Mouse (Mus musculus) midbrain, embryonic 10.5 days (tissue): ENCODE measurements around the gene Mrpl38. TPM values are rescaled to one million over a fixed set of nuclear protein-coding genes. Genes with fewer than 3 reads are reported as not detected.

Experiments
- DNase-seq: peaks from one replicate; pipeline ENCODE4 v3.0.0-alpha.2; 2017; ENCODE audit warnings: low spot score
- H3K27ac ChIP-seq: fragments of 300-500 bp; sonication (generic); replicated peaks from 2 replicates; pipeline ENCODE4 v1.5.1; 2016; ENCODE audit warnings: mild to moderate bottlenecking
- H3K27me3 ChIP-seq: fragments of 300-500 bp; sonication (generic); 2 replicates; pipeline ENCODE4 v1.6.1; 2016; ENCODE audit warnings: low read depth, mild to moderate bottlenecking; ENCODE audit not compliant: poor library complexity, severe bottlenecking
- H3K36me3 ChIP-seq: fragments of 300-500 bp; sonication (generic); 2 replicates; pipeline ENCODE4 v1.6.1; 2016; ENCODE audit warnings: mild to moderate bottlenecking, moderate library complexity
- H3K4me1 ChIP-seq: fragments of 300-500 bp; sonication (generic); 2 replicates; pipeline ENCODE4 v1.6.1; 2016
- H3K4me3 ChIP-seq: fragments of 300-500 bp; sonication (generic); 2 replicates; pipeline ENCODE4 v1.5.1; 2016; ENCODE audit warnings: mild to moderate bottlenecking, moderate library complexity
- H3K9me3 ChIP-seq: fragments of 300-500 bp; sonication (generic); replicated peaks from 2 replicates; pipeline ENCODE4 v1.6.1; 2016; ENCODE audit warnings: mild to moderate bottlenecking
- WGBS: fragments of 180-500 bp; shearing (Covaris S2); methylation state at CpG from one replicate; pipeline ENCODE4 v1.1.7; 2016; 5-methylcytosine and 5-hydroxymethylcytosine counted together
- polyA plus RNA-seq: library from polyadenylated mRNA; unstranded; fragments of >200 nt; fragmentation: Nextera tagmentation; extraction: Ambion mirVana; gene quantifications from 2 replicates; pipeline ENCODE4 v1.2.1, GENCODE M21; 2016

Gene Mrpl38
- polyA plus RNA-seq, 1 experiment from 2014 or later: 113 TPM

DNA sequence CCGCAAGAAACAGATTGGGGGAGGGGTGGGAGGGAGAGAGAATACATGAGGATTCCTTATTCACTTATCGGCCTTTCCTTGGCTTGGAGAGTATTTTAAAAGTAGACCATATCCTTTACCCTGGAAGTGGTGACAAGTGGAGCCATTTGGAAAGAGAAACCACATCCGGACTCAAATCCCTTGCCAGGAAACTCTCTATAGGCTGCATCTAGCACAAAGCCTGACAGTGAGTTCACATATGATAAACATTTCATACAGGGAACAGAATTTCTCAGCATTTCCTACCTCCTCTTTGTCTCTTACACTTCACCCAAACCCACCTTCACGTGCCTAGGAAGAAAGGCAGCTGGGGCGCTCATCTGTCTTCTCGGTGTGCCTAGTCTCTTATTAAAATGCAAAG is 28.6 kb upstream of the Mrpl38 start:
- Histone ChIP-seq H3K27me3 (peaks cover 4% of the 10 kb centered on the region; the same call in 1 of the 2 replicates), H3K4me1 (peaks cover 34% of the 10 kb centered on the region), H3K36me3 (peaks cover 49% of the 10 kb centered on the region), H3K9me3 (no peaks in the 10 kb centered on the region), H3K27ac (peak overlapping the region; percentile 91), H3K4me3 (peak overlapping the region; percentile 79)
- no peak for DNase-seq
- 19% methylated on average over 6 of the region's 6 CpGs for WGBS

DNA sequence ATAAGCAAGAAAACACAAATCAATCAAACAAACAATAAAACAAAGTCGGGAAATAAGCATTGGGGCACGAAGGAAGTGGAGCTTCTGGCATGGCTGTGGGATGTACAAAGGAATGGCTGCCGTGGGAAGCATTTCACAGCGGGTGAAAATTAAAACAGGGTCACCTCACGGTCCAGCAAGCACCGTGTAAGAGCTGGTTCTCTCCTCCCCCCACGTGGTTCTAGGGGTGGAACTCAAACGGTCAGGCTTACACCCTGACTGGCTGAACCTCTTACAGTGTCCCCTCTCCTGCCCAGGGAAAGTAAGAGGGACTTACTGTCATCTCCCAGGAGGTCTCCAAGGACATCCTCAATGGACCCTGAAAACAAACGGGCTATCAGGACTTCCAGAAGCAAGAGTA is 24.3 kb upstream of the Mrpl38 start:
- peak overlapping the region; percentile 52; the same call in 1 of the 2 replicates for H3K27ac ChIP-seq
- WGBS: 38% methylated on average over 9 of the region's 9 CpGs

DNA sequence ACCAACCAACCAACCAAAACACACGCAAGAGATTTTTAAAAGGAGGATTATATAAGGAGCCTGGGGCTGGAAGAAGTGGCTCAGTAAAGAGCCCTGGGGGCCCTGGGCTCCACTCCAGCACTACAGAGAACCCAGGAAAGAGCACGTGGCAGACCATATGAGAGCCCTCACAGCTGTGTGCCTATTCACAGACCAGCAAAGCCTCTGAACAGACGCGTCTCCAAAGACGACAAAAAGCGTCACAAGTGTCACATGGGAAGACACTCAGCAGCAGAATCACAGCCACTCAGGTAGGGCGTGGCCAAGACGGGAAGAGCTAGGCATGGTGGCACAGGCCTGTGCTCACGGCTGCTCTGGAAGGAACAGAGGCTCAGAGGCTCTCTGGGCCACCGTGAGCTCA is 23.5 kb upstream of the Mrpl38 start:
- H3K27ac ChIP-seq: 0 out of 2 replicates have a peak overlapping the region, but pooled peaks have one; percentile 52
- WGBS: 82% methylated on average over 10 of the region's 10 CpGs
- no peaks in the 10 kb centered on the region for H3K27me3 ChIP-seq
- H3K4me1 ChIP-seq: peaks cover 27% of the 10 kb centered on the region
- peaks cover 87% of the 10 kb centered on the region for H3K36me3 ChIP-seq
- H3K9me3 ChIP-seq: no peaks in the 10 kb centered on the region
- no peak overlapping the region for H3K4me3 ChIP-seq
- DNase-seq: no peak

More for the DNA sequence above, 24.3 kb upstream of the Mrpl38 start:
- Histone ChIP-seq H3K36me3 (peaks cover 78% of the 10 kb centered on the region), H3K4me3 (0 out of 2 replicates have a peak overlapping the region, but pooled peaks have one; percentile 11), H3K4me1 (peaks cover 30% of the 10 kb centered on the region), H3K27me3 (no peaks in the 10 kb centered on the region), H3K9me3 (no peaks in the 10 kb centered on the region)
- DNase-seq: no peak

DNA sequence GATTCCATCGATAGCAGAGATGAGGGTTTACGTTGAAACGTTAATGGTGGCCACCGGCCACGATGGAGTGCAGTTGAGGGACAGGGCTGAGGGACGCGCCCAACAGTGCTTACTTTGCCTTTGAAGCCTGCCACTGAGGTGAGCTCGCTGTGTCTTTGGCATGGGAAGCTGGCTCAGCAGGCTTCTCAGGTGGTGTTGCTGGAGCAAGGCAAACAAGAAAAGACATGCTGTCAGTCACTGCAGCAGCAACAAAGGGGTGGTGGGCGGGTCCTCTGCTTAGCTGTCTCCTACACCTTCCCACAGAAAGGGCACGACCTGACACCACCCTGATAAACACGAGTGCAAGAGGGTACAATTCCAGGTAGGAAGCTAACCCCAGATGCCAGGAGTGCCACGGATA is 22.6 kb upstream of the Mrpl38 start:
- DNase-seq: no peak
- peaks cover 91% of the 10 kb centered on the region for H3K36me3 ChIP-seq
- no peak overlapping the region for H3K4me3 ChIP-seq
- no peaks in the 10 kb centered on the region for H3K9me3 ChIP-seq
- no peaks in the 10 kb centered on the region for H3K27me3 ChIP-seq
- 74% methylated on average over 12 of the region's 12 CpGs for WGBS
- peaks cover 19% of the 10 kb centered on the region for H3K4me1 ChIP-seq
- no peak overlapping the region for H3K27ac ChIP-seq

DNA sequence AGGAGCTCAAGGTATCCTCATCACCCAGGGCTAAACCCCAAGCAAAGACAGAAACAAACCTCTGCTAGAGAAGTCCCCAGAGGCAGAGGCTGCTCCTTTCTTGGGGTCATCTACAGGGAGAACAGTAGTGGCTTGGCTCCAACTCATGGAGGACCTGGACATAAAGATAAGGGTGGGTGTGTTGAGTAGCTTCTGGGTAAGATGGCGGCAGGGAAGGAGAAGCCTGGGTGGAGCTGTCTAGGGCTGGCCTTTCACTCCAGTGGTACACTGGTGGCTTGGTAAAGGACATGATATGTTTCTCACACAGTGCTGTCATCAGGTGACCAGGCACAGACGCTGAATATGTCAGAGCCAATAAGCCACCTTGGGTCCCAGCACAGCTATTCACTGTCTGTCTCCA is 12.3 kb upstream of the Mrpl38 start:
- no peaks in the 10 kb centered on the region for H3K9me3 ChIP-seq
- peaks cover 100% of the 10 kb centered on the region for H3K36me3 ChIP-seq
- H3K27me3 ChIP-seq: no peaks in the 10 kb centered on the region
- H3K4me1 ChIP-seq: peaks cover 7% of the 10 kb centered on the region; the same call in 1 of the 2 replicates
- DNase-seq: no peak
- no peak overlapping the region; the same call in 1 of the 2 replicates for H3K27ac ChIP-seq
- no peak overlapping the region for H3K4me3 ChIP-seq
- WGBS: 82% methylated on average over 2 of the region's 2 CpGs

DNA sequence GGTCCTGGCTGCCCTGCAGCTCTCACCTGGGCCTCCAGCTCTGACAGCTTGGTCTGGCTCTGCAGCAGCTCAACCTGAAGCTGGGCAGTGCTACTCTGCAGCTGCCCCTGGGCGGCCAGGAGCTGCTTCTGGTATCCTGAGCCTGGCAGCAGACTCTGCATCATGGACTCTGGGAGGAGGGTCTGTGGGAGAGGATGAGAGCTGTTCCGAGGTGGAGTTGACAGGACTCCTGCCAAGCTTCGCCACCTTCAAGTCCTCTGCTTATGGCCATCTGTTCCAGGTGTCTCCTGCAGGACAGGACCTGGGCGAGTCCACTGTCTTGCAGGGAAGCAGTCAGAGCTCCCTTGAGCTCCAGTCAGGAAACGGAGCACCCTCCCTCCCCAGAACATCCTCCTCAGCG is 10.7 kb upstream of the Mrpl38 start:
- DNase-seq: no peak
- Histone ChIP-seq H3K4me3 (no peak overlapping the region), H3K27me3 (no peaks in the 10 kb centered on the region), H3K36me3 (peaks cover 100% of the 10 kb centered on the region), H3K27ac (no peak overlapping the region; the same call in 1 of the 2 replicates), H3K4me1 (peaks cover 7% of the 10 kb centered on the region; the same call in 1 of the 2 replicates), H3K9me3 (no peaks in the 10 kb centered on the region)
- WGBS: 78% methylated on average over 6 of the region's 6 CpGs

DNA sequence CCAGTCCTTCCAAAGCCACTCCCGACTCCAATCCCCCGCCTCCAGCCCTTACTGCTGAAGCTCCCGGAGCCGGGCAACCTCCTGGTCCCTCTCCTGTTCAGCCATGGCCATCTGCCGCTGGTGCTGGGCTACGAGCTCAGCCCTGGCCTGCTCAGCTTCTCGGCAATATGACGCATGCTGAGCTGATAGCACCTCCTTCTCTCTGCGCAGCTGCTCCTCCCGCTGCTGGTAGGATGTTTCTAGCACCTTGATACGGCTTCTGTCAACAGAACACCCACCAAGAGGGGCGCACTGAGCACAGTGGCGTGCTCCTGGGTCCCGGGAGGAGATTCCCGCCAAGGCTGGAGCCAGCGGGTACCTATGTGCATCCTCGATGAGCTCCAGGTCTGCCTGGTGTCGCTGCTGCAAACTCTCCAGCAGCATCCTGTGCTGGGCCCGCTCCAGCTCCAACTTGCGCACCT is 10.1 kb upstream of the Mrpl38 start:
- peaks cover 100% of the 10 kb centered on the region for H3K36me3 ChIP-seq

DNA sequence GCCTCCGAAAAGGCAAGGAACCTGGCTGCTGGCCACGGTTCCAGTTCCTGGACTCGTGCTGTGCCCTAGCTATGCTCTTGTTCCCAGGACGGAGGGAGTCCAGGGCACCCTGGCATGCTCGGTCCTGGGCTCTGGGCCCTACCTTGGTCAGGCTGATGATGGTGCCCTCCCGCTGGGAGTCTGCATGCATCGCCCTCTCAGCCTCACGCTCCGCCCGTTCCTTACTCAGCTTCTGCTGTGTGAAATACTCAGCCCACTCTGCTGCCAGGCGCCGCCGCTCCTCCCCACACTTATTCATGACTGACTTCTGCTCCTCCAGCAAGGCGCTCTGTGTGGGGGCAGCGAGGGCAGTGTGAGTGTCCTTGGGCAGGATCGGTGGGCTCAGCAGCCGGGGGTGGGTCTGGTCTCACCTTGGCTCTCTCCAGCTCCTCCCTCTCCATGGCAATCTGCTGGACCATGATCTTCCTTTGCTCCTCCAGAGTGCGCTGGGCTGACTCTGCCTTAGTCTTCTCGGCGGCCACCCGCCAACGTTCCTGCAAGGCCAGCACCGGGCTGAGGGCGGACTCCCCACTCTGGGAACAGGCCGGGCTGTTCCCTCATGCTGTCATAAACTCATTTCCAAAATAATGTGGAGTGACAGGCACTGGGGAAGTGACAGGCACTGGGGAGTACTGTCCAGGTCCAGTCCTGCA is 7.8 kb upstream of the Mrpl38 start:
- no peak overlapping the region for H3K4me3 ChIP-seq
- no peak overlapping the region for H3K27ac ChIP-seq
- H3K27me3 ChIP-seq: no peaks in the 10 kb centered on the region
- H3K36me3 ChIP-seq: peaks cover 100% of the 10 kb centered on the region
- no peaks in the 10 kb centered on the region for H3K9me3 ChIP-seq
- 77% methylated on average over 25 of the region's 25 CpGs for WGBS
- no peak for DNase-seq
- peaks cover 7% of the 10 kb centered on the region; the same call in 1 of the 2 replicates for H3K4me1 ChIP-seq

More for the DNA sequence above, 10.1 kb upstream of the Mrpl38 start:
- H3K4me3 ChIP-seq: no peak overlapping the region
- peaks cover 7% of the 10 kb centered on the region; the same call in 1 of the 2 replicates for H3K4me1 ChIP-seq
- no peak for DNase-seq
- H3K9me3 ChIP-seq: no peaks in the 10 kb centered on the region
- no peaks in the 10 kb centered on the region for H3K27me3 ChIP-seq
- 68% methylated on average over 20 of the region's 20 CpGs for WGBS
- peak overlapping the region; percentile 13; the same call in 1 of the 2 replicates for H3K27ac ChIP-seq

DNA sequence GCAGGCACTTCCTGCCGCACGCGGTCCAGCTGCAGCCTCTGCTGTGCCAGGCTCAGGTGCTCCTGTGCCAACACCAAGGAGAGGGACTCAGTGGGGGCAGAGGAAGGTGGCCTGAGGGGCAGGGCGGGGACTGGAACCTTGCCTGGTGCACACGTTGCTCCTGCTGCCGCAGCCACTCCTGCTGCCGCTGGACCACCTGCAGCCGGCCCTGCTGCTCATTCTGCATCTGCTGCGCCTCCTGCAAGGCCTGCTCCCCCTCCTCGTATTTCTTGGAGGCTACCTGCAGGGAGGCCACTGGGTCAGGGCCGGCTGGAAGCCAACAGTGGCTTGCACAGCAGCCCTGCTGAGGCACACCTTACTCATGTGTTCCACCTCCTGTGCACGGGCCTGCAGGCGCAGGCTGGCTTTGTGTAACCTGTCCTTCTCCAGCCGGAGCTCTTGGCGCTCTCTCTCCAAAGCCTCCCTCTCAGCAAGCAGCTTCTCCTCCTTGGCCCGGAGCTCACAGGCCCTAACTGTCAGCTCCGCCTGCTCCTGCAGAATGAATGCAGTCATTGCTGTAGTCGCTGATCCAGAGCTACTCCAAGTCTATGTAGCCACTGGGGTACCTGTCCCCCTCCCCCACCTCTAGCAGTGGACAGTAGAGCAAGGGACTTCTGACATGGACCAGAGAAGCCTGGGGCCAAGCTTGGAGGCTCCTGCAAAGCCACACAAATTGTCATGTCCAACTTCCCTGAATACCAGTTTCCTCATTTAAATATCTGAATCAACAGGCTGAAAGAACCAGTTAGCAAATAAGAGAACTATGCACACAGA is 7.0 kb upstream of the Mrpl38 start:
- WGBS: 56% methylated on average over 18 of the region's 18 CpGs
- no peak for DNase-seq
- Histone ChIP-seq H3K4me3 (no peak overlapping the region), H3K9me3 (no peaks in the 10 kb centered on the region), H3K27me3 (no peaks in the 10 kb centered on the region), H3K4me1 (peaks cover 7% of the 10 kb centered on the region; the same call in 1 of the 2 replicates), H3K27ac (no peak overlapping the region; the same call in 1 of the 2 replicates), H3K36me3 (peaks cover 94% of the 10 kb centered on the region)

DNA sequence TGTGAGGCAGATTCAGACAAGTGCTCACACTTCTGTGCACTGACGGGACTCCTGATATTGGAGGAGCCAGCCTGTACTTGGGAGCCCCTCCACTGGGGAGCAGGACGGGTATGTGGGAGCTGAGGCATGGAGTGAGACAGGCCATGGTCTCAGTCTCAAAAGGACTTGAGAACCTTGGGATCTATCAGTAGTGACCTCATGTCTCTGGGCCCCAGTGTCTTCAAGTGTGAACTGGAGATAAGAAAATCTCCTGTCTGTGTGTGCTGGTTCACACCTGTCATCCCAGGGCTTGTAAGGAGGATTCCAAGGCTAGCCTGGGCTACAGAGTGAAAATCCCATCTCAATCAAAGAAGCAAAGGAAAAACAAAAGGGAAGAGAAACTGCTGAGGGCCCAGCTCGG is 4.8 kb upstream of the Mrpl38 start:
- Histone ChIP-seq H3K4me1 (peaks cover 10% of the 10 kb centered on the region; the same call in 1 of the 2 replicates), H3K27me3 (no peaks in the 10 kb centered on the region), H3K27ac (no peak overlapping the region), H3K9me3 (no peaks in the 10 kb centered on the region), H3K4me3 (no peak overlapping the region), H3K36me3 (peaks cover 72% of the 10 kb centered on the region)
- WGBS: 96% methylated on average over 3 of the region's 3 CpGs
- no peak for DNase-seq

DNA sequence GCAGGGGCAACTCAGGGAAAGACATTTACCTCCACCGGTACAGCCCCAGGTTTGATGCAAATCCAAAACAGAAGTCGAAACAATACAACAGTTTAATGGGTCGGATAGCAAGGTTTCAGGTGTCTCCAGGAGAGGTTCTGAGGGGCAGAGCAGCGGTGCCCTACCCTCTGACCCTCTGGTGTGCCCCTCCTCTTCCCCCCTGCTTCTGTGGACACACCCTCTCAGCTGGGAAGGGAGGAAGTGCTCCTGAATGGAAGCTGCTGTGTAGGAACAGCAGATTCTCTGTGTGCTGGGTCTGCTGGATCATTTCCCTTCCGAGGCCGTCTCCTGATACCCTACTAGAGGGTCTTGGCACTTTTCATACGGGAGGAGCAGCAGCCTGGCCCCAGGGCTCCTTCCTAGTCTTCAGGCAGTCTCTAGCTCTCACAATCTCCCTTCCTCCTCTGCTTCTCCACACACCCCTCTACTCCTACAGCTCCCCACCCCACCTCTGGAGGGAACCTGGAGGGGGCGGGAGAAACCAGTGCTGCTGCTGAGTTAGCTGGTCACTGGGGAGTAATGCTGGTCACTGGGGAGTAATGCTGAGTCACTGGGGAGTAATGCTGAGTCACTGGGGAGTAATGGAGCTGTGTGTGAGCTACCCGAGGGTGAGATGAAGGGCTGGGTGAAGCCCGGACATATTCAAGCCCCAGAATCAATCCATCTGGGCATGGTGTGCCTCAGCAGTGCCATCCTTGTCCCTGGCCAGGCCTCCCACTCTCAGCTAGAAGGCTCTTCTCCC is 3.7 kb upstream of the Mrpl38 start:
- DNase-seq: no peak
- Histone ChIP-seq H3K27me3 (no peaks in the 10 kb centered on the region), H3K4me1 (peaks cover 16% of the 10 kb centered on the region), H3K27ac (peak overlapping the region; percentile 42; the same call in 1 of the 2 replicates), H3K4me3 (no peak overlapping the region), H3K36me3 (peaks cover 61% of the 10 kb centered on the region), H3K9me3 (no peaks in the 10 kb centered on the region)
- WGBS: 75% methylated on average over 10 of the region's 10 CpGs

DNA sequence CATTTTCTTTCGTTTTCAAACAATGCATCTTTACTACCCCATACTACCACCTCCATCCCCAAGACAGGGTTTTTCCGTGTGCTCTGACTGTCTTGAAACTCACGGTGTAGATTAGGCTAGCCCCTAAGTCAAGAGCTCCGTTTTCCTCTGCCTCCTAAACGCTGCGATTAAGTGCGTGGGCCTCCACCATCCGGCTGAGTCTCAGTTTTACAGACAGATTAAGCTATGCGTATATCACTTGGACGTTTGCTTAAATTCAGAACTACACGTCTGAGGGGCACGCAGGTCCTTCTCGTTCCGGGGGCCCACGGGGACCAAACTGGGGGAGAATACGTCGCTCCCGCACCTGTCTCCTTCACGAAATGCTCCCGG is 586 bp downstream of the Mrpl38 start:
- WGBS: 2% methylated on average over 20 of the region's 20 CpGs
- Histone ChIP-seq H3K36me3 (peaks cover 58% of the 10 kb centered on the region), H3K4me3 (peak overlapping the region; percentile 89), H3K27me3 (no peaks in the 10 kb centered on the region), H3K4me1 (peaks cover 26% of the 10 kb centered on the region), H3K27ac (peak overlapping the region; percentile 88), H3K9me3 (no peaks in the 10 kb centered on the region)
- DNase-seq: no peak
